Mouse (Mus musculus): ENCODE measurements at regions not wholly inside any gene's neighbourhood (a gene's known extent, or its start where the extent isn't known, plus 50 kb on each side); places are given as distances from the start of the nearest gene placed in this dataset.
"Not testable (repeated sequence)": the region's sequence is repeated elsewhere in the genome, so short reads cannot be mapped to it uniquely, and the experiment has no call there.

DNA sequence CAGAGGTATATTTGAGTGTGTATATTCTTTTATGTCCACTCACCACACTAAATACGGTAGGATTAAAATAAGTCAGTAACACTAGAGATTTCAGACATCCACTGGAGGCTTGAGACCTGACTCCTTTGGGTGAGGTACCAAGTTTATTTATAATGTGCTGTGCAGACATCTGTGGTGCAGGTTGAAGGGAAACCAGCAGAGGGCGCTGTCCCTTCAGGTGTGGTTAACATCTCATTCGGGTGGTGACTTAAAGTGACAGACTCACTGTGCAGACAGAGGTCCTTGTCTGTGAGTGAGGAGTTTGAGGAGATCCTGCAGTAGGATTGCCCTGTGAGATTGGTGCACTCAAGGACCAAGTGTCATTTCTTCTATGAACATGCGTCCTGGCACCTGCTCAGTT lies 632.5 kb downstream of the Dad1 start:
- H3K4me2 ChIP-seq (replicated peaks); DNase-seq (ENCODE audit: low spot score); H3K9ac ChIP-seq; H3K27me3 ChIP-seq (ENCODE audit: control insufficient read depth, insufficient read depth, low read length); H3K4me1 ChIP-seq (replicated peaks; ENCODE audit: control insufficient read depth, insufficient read depth, low read length); ATAC-seq (ENCODE audit: low FRiP score); H3K9me3 ChIP-seq (ENCODE audit: control insufficient read depth, low read length); H3K4me3 ChIP-seq (replicated peaks; ENCODE audit: low read length); H3K27ac ChIP-seq; H3K36me3 ChIP-seq (replicated peaks; ENCODE audit: control insufficient read depth, insufficient read depth): not testable (repeated sequence)
- 63% methylated on average over 4 of the region's 4 CpGs for WGBS

DNA sequence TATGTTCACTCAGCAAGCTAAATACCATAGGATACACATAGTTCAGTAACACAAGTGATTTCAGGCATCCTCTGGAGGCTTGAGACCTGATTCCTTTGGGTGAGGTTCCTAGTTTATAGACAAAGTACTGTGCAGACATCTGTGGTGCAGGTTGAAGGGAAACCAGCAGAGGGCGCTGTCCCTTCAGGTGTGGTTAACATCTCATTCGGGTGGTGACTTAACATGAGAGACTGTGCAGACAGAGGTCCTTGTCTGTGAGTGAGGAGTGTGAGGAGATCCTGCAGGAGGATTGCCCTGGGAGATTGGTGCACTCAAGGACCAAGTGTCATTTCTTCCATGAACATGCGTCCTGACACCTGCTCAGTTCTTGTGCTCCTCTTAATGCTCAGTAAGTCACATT lies 637.8 kb downstream of the Dad1 start:
- WGBS: 48% methylated on average over 3 of the region's 3 CpGs
- not testable (repeated sequence) for H3K9me3 ChIP-seq (ENCODE audit: control insufficient read depth, low read length)

DNA sequence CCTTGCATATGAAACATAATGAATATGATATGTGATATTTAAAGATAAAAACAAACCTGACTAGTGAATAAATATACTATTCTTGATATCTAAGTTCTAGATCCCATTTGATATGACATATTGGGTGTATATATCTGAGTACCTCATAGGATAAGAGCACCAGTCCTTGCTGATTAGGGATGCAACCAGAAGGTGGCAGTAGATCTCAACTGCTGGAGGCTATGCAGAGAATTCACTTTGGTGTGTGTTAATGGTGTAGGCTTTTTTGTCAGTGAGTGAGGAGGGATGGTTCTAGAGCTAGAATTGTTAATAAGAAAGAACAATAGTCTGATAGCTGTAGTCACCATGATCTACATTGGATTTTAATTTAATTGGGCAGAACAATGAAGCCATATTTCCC lies 639.6 kb downstream of the Dad1 start:
- H3K9me3 ChIP-seq (ENCODE audit: control insufficient read depth, low read length): no peaks in the 10 kb centered on the region
- H3K36me3 ChIP-seq (replicated peaks; ENCODE audit: control insufficient read depth, insufficient read depth): no peaks in the 10 kb centered on the region
- DNase-seq (ENCODE audit: low spot score) (no peak), ATAC-seq (ENCODE audit: low FRiP score) (no peak)
- no peak overlapping the region for H3K27ac ChIP-seq
- H3K4me3 ChIP-seq (replicated peaks; ENCODE audit: low read length): no peak overlapping the region
- no peaks in the 10 kb centered on the region for H3K27me3 ChIP-seq (ENCODE audit: control insufficient read depth, insufficient read depth, low read length)
- no peak overlapping the region for H3K9ac ChIP-seq
- no peak overlapping the region for H3K4me2 ChIP-seq (replicated peaks)
- H3K4me1 ChIP-seq (replicated peaks; ENCODE audit: control insufficient read depth, insufficient read depth, low read length): no peaks in the 10 kb centered on the region

More for the DNA sequence above, 637.8 kb downstream of the Dad1 start:
- not testable (repeated sequence) for H3K36me3 ChIP-seq (replicated peaks; ENCODE audit: control insufficient read depth, insufficient read depth); DNase-seq (ENCODE audit: low spot score); H3K4me3 ChIP-seq (replicated peaks; ENCODE audit: low read length); H3K4me1 ChIP-seq (replicated peaks; ENCODE audit: control insufficient read depth, insufficient read depth, low read length); H3K4me2 ChIP-seq (replicated peaks); H3K27me3 ChIP-seq (ENCODE audit: control insufficient read depth, insufficient read depth, low read length); H3K27ac ChIP-seq; H3K9ac ChIP-seq; ATAC-seq (ENCODE audit: low FRiP score)

DNA sequence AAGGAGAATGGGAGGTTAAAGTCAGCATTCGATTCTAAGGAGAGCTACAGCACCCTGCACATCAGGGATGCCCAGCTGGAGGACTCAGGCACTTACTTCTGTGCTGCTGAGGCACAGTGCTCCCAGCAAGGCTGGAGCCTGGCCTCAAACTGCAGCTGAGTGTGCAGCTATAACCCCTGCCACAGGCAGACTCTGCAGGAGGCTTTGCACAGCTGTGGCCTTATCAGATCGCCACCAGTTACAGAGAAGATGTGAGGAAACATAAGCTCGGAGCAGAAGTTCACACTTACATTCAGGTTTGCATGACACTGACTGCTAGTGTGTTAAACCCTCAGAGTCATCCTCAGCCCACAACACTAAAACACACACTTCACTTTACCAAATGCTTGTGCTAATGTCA lies 654.6 kb downstream of the Dad1 start:
- H3K27ac ChIP-seq; DNase-seq (ENCODE audit: low spot score); H3K4me1 ChIP-seq (replicated peaks; ENCODE audit: control insufficient read depth, insufficient read depth, low read length); H3K9ac ChIP-seq; H3K9me3 ChIP-seq (ENCODE audit: control insufficient read depth, low read length); H3K4me3 ChIP-seq (replicated peaks; ENCODE audit: low read length); H3K27me3 ChIP-seq (ENCODE audit: control insufficient read depth, insufficient read depth, low read length); ATAC-seq (ENCODE audit: low FRiP score); H3K4me2 ChIP-seq (replicated peaks); H3K36me3 ChIP-seq (replicated peaks; ENCODE audit: control insufficient read depth, insufficient read depth): not testable (repeated sequence)
- WGBS: 63% methylated on average over 3 of the region's 3 CpGs

DNA sequence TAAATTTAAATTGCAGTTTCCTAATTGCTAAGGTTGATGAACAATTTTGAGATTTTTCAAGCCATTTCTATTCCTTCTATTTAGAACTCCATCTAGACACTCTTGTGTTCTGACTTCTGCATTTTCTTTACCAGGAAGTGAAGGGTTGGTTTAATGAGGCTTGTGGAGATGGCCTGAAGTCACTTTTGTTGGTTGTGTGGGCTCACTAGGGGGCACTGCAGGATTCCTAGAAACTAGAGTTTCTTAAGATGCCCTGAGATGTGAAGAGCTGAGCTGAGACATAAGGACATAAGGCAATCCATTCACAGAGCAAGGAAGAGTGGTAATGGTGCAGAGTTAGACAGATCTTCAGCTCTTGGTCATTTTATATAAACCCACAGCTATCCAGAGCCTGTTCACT lies 656.6 kb downstream of the Dad1 start:
- not testable (repeated sequence) for ATAC-seq (ENCODE audit: low FRiP score)

DNA sequence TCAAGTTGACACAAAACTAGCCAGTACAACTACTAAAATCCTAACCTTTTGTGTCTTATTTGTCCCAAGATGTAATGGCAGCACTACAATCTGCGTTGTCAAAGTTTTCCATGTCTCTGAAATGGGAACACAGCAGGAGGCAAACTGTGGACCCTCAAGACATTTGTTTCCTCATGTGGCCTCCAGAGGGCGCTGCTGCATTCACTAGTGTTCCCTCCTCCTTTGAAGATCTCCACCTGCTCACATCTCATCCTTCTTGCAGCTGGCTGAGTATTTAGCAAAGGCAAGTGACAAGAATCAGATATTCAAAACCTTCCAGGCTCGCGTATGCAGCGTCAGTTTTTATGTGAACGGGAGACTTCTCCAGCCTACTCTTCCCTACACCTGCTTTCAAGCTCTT lies 663.3 kb downstream of the Dad1 start:
- not testable (repeated sequence) for H3K27me3 ChIP-seq (ENCODE audit: control insufficient read depth, insufficient read depth, low read length); H3K9me3 ChIP-seq (ENCODE audit: control insufficient read depth, low read length); H3K4me3 ChIP-seq (replicated peaks; ENCODE audit: low read length); H3K36me3 ChIP-seq (replicated peaks; ENCODE audit: control insufficient read depth, insufficient read depth); H3K27ac ChIP-seq; ATAC-seq (ENCODE audit: low FRiP score); H3K9ac ChIP-seq; H3K4me2 ChIP-seq (replicated peaks); H3K4me1 ChIP-seq (replicated peaks; ENCODE audit: control insufficient read depth, insufficient read depth, low read length); DNase-seq (ENCODE audit: low spot score)
- 47% methylated on average over 6 of the region's 6 CpGs for WGBS

More for the DNA sequence above, 656.6 kb downstream of the Dad1 start:
- not testable (repeated sequence) for H3K36me3 ChIP-seq (replicated peaks; ENCODE audit: control insufficient read depth, insufficient read depth); H3K27me3 ChIP-seq (ENCODE audit: control insufficient read depth, insufficient read depth, low read length); H3K9me3 ChIP-seq (ENCODE audit: control insufficient read depth, low read length); H3K4me1 ChIP-seq (replicated peaks; ENCODE audit: control insufficient read depth, insufficient read depth, low read length); H3K4me2 ChIP-seq (replicated peaks); H3K27ac ChIP-seq; H3K4me3 ChIP-seq (replicated peaks; ENCODE audit: low read length); DNase-seq (ENCODE audit: low spot score); H3K9ac ChIP-seq

DNA sequence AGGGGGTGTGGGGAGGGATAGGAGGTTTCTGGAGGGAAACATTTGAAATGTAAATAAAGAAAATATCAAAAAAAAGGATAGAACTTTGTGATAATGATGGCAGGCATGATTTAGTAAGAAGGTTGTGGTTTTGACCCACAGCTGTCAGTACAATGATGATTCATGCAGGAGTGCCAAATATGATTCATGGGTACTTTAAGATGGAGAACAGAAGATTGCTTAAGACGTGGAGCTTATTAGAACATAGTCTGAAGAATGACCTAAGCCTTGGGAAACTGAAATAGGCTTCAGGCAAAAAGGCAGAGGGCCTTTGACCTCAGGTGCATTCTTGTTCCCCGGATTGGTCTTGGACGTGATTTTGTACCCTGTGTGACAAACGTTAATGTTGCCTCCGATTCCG lies 671.4 kb downstream of the Dad1 start:
- H3K27me3 ChIP-seq (ENCODE audit: control insufficient read depth, insufficient read depth, low read length); H3K4me1 ChIP-seq (replicated peaks; ENCODE audit: control insufficient read depth, insufficient read depth, low read length); H3K4me3 ChIP-seq (replicated peaks; ENCODE audit: low read length); H3K36me3 ChIP-seq (replicated peaks; ENCODE audit: control insufficient read depth, insufficient read depth); H3K9me3 ChIP-seq (ENCODE audit: control insufficient read depth, low read length); H3K9ac ChIP-seq; ATAC-seq (ENCODE audit: low FRiP score); DNase-seq (ENCODE audit: low spot score); H3K27ac ChIP-seq; H3K4me2 ChIP-seq (replicated peaks): not testable (repeated sequence)
- 90% methylated on average over 6 of the region's 6 CpGs for WGBS

DNA sequence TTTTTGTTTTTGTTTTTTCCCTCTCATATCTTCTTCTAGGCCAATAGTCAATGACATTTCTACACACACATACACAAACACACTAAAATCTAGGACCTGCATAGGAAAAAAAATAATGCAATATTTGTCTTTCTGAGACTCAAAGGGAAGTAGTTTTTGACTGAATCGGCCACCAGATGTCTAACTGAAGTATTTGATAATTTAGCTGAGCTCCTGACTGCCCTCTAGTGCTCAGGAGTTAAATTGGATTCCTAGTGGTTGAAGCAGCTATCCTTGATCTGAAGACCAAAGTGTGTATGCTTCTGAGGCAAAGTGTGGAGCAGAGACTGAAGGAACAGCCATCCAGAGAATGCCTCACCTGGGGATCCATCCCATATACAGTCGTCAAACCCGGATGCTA lies 672.2 kb downstream of the Dad1 start:
- not testable (repeated sequence) for H3K36me3 ChIP-seq (replicated peaks; ENCODE audit: control insufficient read depth, insufficient read depth); DNase-seq (ENCODE audit: low spot score); H3K27ac ChIP-seq; ATAC-seq (ENCODE audit: low FRiP score); H3K4me1 ChIP-seq (replicated peaks; ENCODE audit: control insufficient read depth, insufficient read depth, low read length); H3K9ac ChIP-seq; H3K4me3 ChIP-seq (replicated peaks; ENCODE audit: low read length); H3K27me3 ChIP-seq (ENCODE audit: control insufficient read depth, insufficient read depth, low read length); H3K9me3 ChIP-seq (ENCODE audit: control insufficient read depth, low read length); H3K4me2 ChIP-seq (replicated peaks)
- WGBS: 53% methylated on average over 3 of the region's 3 CpGs

DNA sequence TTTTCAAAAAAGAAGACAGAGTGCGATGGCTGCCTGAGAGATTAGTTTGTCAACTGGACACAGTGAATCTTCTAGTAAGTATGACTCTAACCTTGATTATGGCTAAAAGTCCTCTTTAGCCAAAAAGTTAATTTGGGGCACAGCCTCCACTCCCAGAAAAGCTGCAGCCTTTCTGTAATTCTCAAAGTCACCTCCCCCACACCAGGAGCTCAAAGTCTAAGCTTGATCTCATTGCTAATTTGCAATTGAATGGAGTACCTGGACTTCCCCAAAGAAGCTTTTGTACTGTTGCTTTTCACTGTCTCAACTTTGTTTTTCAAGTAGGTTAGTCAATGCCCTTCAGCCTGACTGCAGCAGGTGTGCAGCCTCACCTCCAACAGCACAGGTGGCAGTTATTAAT lies 677.0 kb downstream of the Dad1 start:
- H3K4me3 ChIP-seq (replicated peaks; ENCODE audit: low read length); H3K4me2 ChIP-seq (replicated peaks); H3K27ac ChIP-seq; H3K4me1 ChIP-seq (replicated peaks; ENCODE audit: control insufficient read depth, insufficient read depth, low read length); ATAC-seq (ENCODE audit: low FRiP score); H3K27me3 ChIP-seq (ENCODE audit: control insufficient read depth, insufficient read depth, low read length); DNase-seq (ENCODE audit: low spot score); H3K9ac ChIP-seq; H3K36me3 ChIP-seq (replicated peaks; ENCODE audit: control insufficient read depth, insufficient read depth): not testable (repeated sequence)
- peaks cover 16% of the 10 kb centered on the region for H3K9me3 ChIP-seq (ENCODE audit: control insufficient read depth, low read length)
- 100% methylated on average over 1 of the region's 1 CpGs for WGBS

DNA sequence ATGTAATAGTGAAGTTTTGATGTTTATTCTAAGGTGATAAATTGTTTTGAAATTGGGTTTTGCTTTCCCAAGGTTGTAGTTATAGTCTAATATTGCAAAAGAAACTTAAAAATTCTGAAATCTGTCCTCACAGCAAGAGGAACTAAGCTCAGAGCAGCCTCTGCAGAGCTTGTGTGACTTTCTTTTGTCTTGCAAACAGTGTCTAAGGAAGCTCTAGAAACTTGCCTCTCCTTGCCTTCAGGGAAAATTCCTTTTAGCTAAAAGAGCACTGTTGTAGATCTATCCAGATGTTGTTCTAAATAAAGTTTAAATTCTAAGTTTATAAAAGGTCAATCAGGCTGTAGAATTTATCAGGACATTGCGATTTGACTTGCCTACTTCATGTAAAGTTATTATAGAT lies 681.2 kb downstream of the Dad1 start:
- DNase-seq (ENCODE audit: low spot score); H3K4me1 ChIP-seq (replicated peaks; ENCODE audit: control insufficient read depth, insufficient read depth, low read length); H3K27me3 ChIP-seq (ENCODE audit: control insufficient read depth, insufficient read depth, low read length); H3K9ac ChIP-seq; H3K4me2 ChIP-seq (replicated peaks); H3K27ac ChIP-seq; ATAC-seq (ENCODE audit: low FRiP score); H3K36me3 ChIP-seq (replicated peaks; ENCODE audit: control insufficient read depth, insufficient read depth); H3K4me3 ChIP-seq (replicated peaks; ENCODE audit: low read length): not testable (repeated sequence)
- peaks cover 16% of the 10 kb centered on the region for H3K9me3 ChIP-seq (ENCODE audit: control insufficient read depth, low read length)
- 94% methylated on average over 1 of the region's 1 CpGs for WGBS
